Mouse (Mus musculus) cerebellum, postnatal 4 days (tissue): ENCODE measurements around the gene AC109138.7.

Experiments used
- DNase-seq, 2 experiments: peaks; one replicate each; pipeline ENCODE4 v3.0.0; 2022; ENCODE audit warnings: low spot score in 2 of 2, mixed read lengths in 1 of 2

The AC109138.7 gene

GRCm38 (mm10) chr19:4255583-4256162, 41.5 kb downstream of the AC109138.7 start:
- no peak for DNase-seq

- peak; percentile 82 to 94 for DNase-seq
Measured at GRCm38 (mm10) chr19:4257216-4257896, 43.2 kb downstream of the AC109138.7 start.

- no peak for DNase-seq
Measured at GRCm38 (mm10) chr19:4257897-4258252, 43.7 kb downstream of the AC109138.7 start.

- no peak for DNase-seq
Measured at GRCm38 (mm10) chr19:4261038-4261698, 47.0 kb downstream of the AC109138.7 start.

- DNase-seq, result no peak
Measured at GRCm38 (mm10) chr19:4262756-4263155, 48.6 kb downstream of the AC109138.7 start.

- no peak for DNase-seq
Measured at GRCm38 (mm10) chr19:4263702-4264101, 49.5 kb downstream of the AC109138.7 start.

- DNase-seq, result no peak
Measured at GRCm38 (mm10) chr19:4264171-4264780, 50.1 kb downstream of the AC109138.7 start.

- DNase-seq, result no peak
Measured at GRCm38 (mm10) chr19:4265956-4266355, 51.8 kb downstream of the AC109138.7 start.

- DNase-seq, result no peak
Measured at GRCm38 (mm10) chr19:4268566-4269361, 54.6 kb downstream of the AC109138.7 start, which contains the start of gene Ssh3. Ssh3 (minus strand) TSS chr19:4269180.

- no peak for DNase-seq
Measured at GRCm38 (mm10) chr19:4270187-4270586, 56.0 kb downstream of the AC109138.7 start.

GRCm38 (mm10) chr19:4270972-4271371, 56.8 kb downstream of the AC109138.7 start:
- no peak for DNase-seq

- DNase-seq, result no peak
Measured at GRCm38 (mm10) chr19:4279487-4279886, 65.3 kb downstream of the AC109138.7 start.

GRCm38 (mm10) chr19:4280425-4280824, 66.3 kb downstream of the AC109138.7 start:
- DNase-seq, result no peak
